Mouse (Mus musculus) heart, adult 9 months (tissue): ENCODE results near the gene Scyl2.
"Not testable (repeated sequence)": the region's sequence is repeated elsewhere in the genome, so short reads cannot be mapped to it uniquely, and the experiment has no call there.

Experiments used
- DNase-seq, 2 experiments: peaks; one replicate each; pipeline ENCODE4 v3.0.0; 2022; ENCODE audit warnings: low spot score in 2 of 2

The Scyl2 gene

DNA sequence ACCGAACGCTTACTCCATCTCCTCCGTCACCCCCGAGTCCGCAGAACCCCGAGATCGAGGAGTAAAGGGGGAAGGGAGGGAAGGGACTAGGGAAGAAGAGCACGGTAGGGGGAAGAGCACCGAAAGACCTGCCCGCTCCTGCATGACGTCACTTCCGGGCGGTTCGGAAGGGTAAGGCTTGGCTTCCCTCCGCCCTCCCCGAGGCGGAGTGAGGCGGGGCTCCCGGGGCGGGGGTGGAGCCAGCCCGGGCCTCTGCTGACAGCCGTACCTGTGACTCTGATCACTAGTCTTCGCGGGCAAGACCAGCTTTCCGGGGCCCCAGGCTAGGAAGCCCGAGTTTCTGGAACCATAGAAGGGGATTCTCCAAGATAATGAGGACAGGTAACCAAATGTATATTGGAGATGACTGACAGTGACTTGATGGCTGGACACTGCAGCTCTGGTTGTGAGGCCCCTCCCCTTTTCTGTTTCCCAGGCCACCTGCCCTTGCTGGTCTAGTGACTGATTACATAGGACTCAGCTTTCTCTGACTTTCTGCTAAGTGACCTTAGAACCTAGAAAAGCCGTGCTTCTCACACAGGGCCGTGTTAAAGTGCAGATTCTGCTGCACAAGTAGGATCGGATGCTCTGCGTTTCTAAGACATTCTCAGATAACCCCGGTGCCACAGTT lies at the start of gene Scyl2:
Gene Scyl2, minus strand, starts transcription at position 147 of the 670 bp plus-strand sequence.
- peak; percentile 90 to 92 for DNase-seq

DNA sequence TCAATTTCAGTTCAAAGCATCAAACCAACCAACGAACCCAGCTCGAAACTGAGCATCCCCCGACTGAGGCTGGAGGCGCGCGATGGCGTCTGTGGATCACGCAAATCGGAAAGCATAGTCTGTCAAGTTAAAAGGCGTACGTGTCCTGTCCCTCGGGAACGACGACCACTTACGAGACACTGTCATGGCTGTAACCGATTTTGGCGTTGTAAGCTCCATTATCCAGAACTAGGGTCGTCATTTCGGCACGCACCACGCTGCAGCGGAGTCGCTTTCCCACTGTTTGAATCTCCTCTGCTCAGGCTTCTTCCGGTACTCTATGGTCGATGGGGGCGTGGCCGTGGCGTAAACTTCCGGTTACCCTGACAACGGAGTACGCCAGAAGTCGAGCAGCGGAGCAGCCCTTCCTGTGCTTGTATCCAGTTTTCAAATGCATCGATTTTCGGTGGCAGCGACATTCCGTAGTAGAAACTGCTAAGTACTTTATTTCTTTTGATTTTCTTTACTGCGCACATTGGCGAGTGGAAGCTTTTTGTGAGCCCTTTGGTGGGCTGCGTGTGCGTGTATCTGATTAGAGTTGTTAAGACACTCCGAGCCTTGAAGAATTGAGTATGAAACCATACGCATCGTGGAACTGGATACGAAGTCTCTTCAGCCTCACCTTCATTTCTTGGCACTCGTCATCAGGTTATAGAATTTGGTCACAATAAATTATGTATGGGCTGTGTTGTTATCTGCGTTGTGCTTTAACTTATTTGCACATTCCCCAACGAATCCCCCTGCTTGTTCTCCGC lies 46.1 kb upstream of the Scyl2 start, which contains the start of gene Actr6:
Gene Actr6, minus strand, starts transcription at position 295 of the 794 bp plus-strand sequence.
- peak; percentile 91 to 94 for DNase-seq

DNA sequence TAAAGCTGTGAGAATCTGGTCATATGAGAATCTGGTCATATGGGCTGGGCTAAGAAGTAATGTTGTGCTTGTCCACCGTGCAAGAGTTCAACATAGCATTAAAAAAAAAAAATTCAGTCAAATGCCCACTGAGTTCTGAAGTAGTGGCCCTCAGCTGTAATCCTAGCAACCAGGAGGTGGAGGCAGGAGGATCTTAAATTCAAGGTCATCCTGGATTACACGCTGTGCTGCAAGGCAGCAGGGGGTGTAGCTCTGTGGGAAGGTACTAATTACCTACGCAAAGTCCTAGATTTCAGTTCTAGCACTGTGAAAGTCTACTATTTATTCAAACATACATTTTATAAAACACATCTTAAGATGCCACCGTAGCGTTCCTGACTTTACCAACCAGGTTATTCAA lies 45.3 kb upstream of the Scyl2 start:
- DNase-seq = no peak

DNA sequence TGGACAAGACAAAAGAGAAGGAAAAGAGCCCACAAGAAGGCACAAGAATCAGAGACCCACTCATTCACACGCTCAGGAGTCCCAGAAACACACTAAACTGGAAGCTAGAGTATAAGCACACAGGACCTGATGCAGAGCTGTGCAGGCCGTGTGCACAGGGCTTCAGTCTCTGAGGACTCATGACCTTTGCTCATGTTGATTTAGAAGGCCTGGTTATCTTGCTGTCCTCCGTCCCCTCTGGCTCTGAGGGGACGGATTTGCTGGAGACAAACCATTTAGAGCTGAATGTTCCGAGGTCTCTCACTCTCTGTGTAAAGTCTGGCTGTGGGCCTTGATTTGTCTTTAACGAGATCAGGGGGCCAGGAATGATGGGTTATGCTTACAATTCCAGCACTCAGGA lies 44.3 kb upstream of the Scyl2 start:
- no peak for DNase-seq

DNA sequence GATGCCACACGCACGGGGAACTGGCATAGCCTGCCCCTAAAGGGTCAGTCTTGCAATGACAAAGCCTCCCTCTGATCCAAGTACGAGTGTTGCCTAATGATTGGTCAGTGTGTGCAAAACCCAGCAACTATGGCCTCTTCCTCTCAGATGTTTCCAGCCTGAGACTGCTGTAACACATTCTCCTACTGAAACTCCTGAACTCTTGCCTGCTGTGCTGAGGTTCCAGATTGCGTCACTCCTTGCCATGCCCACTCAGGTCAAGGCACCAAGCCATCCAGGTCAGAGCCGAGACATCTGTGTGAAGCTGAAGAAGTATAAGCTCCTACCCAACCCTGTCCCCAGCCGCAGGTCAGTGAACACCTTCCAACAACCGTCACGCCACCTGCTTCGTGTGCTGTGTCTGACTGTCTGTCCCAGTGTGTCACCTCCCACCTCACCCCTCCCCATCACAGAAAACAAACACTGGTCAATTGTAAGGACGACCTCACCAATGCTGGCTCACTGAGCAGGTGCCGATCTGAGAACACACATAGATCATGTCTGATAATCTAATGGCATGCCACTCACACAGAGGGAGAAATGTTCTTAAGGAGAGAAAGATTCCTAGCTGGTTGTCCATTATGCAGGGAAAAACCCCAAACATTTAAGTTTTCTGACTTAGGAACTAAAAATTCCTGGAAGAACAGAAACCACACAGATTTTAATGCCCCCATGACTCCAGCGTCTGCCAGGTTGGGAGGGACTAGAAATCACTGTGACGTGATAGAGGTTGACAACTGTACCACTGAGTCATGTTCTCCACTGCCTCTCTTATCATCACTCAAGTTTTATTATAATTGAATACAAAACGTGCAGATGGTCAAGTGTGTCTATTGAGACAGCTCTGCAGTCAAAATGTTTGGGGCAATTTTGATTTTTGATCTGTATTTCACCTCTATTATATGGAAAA lies 36.4 kb upstream of the Scyl2 start:
- DNase-seq = no peak

DNA sequence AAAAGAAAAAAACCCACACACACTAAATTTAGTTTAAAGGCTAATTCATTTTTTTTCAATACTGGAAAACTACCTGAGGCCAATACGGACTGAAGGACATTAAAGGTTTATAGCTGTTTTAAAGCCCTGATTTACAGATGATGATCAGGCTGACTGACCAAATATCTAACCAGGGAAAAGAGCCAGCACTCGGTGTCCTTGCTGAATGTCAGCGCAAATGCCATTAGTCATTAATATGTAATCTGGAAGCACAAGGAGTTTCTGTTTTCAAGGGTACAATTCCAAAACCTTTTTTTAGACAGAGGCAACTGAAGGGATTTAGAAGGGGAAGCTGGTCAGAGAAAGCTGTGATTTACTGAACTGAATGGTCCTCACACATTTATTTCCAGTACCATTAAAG lies 34.7 kb upstream of the Scyl2 start:
- peak; percentile 30 to 34 for DNase-seq

DNA sequence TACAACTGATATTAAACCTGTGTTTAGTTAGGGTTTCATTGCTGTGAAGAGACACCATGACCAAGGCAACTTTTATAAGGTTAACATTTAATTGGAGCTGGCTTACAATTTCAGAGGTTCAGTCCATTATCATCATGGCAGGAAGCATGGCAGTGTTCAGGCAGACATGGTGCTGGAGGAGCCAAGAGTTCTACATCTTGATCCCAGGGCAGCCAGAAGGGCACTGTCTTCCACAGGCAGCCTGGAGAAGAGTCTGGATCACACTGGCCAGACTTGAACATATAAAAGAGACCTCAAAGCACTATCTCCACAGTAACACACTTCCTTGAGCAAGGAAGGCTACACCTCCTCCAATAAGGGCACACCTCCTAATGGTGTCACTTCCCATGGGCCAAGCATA lies 34.2 kb upstream of the Scyl2 start:
- no peak for DNase-seq

DNA sequence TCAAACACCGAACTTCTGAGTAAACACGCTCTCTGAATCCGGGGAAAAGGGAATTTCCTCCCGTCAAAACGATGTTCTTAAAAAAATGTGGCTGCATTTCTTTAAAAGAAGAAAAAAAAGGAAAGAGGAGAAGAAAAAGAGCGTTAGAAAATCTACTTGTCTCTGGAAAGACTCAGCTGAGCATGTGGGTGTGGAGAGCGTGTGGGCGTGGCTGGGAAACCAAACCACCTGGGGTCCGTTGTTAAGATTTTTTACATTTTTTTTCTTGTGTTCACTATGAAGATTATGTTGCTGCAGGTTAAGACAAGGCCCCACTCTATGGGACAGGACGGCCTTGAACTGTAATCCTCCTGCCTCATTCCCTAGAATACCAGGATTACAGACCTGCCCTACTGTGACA lies 28.8 kb upstream of the Scyl2 start:
- no peak for DNase-seq

DNA sequence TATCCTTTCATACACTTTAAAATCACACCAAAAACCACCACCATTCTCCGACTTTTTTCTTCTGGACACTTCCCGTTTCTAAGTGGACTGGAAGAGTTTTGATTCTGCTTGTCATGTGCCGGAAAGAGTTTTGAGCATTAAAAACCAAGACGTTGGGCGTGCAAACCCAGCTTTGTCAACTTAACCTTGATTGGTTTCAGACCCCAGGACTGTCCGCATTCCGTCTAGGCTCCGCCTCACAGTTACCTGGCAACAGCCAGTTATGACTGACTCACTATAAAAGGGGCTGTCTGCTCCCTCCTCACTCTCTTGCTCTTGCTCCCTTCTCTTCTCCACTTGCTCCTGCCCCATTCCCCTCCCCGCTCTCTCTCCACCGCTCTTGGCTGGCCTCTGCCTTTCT lies 22.6 kb upstream of the Scyl2 start:
- no peak for DNase-seq

DNA sequence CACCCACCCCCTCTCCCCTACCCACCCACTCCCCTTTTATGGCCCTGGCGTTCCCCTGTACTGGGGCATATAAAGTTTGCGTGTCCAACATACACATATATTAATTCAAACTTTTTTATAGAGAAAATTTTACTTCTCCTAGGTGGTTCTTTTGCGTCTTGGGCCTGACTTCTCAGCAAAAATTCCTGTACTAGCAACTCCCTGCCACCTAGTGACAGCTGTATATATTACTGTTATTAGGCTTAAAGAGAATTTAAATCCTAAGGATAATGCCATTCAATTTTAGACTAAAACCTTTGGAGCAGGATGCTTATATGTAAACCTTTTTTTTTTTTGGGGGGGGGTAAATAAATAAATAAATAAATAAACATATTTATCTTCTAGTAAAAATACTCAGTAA lies 21.3 kb upstream of the Scyl2 start:
- no peak for DNase-seq

DNA sequence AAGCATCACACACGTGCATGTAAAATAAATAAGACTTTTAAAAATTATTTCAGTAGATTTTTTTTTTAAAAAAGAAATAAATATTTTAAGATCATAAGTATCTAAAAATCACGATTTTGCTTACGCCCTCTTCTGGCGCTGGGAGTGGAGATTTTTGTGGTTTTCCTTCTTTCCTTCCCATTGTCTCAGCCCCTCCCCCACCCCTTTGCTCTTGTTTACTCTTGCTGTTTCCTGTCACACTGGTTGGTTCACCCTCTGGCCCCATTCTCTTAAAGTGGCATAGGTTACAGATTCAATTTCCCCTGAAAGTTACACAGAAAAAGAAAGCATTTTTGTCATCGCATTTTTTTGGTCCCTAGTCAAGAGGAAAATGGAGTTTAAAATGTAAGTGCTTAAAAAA lies 17.0 kb upstream of the Scyl2 start:
- DNase-seq = no peak

DNA sequence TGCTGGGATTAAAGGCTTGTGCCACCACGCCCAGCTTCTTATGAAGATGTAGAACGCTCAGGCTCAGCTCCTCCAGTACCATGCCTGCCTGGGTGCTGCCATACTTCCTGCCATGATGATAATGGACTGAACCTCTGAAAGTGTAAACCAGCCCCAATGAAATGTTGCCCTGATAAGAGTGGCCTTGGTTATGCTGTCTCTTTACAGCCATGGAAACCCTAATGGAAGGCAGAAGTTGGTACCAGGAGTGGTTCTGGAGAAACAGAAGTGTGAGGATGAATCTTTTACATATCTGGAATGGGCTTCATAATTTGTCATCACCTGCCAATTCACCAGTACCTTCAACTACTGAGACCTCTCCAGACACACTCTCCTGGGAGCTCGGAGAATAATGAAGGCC lies 11.9 kb upstream of the Scyl2 start:
- DNase-seq = no peak

DNA sequence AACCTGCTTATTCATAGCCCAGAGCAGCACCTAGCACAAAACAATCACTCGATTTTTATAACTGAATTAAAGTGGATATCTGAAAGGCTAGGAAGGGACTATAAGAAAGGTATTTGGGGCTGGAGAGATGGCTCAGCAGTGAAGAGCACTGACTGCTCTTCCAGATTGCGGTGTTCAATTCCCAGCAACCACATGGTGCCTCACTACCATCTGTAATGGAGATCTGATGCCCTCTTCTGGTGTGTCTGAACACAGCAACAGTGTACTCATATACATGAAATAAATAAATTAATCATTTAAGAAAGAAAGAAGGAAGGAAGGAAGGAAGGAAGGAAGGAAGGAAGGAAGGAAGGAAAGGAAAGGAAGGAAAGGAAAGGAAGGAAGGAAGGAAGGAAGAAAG lies 10.2 kb upstream of the Scyl2 start:
- not testable (repeated sequence) for DNase-seq

DNA sequence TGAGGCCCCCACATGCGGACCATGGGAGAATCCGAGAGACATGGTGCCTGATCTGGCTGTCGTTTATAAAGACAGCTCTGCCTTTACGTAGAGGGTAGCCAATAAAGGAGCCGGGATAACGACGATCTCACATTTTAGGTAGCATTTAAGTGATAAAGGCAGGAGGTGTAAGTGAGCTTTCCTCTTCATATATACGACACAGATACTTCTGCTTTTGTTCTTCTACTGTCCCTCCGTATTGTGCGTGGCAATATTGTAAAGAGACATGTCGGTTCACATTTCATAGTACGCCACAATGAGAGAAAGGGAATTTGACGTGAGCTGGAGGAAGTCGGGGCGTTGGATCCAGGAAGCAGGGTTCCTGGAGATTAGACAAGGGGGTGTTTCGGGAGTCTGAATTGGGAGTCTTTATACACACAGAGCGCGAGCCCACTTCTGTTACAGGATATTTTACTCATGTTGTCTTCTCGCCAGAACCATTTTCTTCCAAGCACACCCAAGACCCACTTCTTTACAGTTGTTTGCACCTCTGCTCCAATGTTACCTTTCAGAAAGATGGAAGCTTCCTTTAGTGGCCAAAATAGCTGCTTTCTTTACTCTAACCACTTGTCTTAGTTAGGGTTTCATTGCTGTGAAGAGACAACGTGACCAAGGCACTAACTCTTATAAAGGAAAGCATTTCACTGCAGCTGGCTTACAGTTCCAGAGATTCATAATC lies 9.3 kb upstream of the Scyl2 start:
- DNase-seq = no peak

DNA sequence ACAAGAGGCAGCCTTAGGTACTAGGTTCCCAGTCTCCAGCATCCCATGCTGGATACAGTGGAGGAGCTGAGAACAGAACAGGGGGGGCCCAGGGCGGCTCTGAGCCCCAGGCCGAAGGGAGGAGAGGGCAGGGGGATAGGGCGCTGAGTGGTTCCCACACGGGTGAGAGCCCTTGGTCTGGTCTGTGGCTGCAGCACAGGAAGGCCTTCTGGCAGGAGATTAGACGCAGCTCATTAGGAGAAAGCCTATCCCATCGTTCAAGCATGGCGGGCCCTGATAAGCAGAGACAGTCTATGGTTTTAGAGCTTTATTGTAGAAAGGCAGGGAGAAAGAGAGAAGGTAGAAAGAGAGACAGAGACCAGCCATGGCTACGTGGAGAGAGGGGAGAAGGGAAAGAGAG lies 3.9 kb upstream of the Scyl2 start:
- DNase-seq = no peak

DNA sequence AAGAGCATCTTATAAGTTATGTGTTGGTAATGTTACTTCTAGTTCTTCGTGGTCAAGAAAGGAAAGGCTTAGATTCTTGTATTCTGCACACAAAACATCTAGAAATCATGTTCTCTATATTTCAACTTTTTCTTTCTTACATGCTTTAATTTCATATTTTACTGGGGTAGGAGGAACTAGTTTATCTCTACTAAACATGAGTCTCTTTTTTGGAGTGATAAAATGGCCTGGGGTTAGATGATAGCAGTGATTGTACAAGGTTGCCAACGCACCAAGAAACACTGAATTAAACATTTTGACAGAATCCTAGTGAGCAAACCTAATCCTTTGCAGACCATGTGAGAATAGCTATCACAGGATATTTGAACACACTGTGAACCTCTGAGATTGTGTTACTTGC lies 1.4 kb upstream of the Scyl2 start:
- no peak for DNase-seq

DNA sequence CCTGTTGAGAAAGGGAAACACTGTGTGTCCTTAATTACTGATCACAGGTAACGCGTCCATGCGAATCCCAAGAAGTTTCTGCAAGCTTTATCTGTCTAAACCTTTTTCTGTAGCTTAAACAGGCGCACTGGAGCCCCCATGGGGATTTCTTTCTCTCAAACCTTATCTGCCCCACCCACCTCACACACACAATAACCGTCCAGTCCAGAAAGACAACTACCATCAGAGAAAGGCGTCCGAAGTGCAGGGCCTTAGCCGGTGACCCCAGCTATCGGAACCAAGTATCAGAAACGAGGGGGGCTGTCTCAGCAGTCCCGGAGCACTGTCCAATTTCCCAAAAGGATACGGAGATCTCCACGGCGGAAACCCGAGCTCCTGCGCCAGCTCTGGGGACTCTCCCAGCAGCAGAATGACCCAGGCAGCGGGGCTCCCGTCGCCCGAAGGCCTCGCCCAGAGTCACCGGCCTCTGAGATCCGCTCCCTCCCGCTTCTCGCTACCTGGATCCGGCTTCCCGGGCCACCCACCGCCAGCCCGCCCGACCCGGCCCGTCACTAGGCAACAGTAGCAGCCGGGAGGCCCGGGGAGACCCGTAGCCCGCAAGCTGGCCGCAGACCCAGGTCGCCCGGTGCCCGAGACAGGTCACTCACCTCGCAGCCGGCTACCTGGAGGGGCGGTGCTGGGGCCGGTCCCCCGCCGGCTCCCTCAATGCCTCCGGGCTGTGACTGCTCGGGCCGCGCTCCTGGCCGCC lies 520 bp downstream of the Scyl2 start:
- DNase-seq = peak in 1 of 2 experiments; percentile 1

DNA sequence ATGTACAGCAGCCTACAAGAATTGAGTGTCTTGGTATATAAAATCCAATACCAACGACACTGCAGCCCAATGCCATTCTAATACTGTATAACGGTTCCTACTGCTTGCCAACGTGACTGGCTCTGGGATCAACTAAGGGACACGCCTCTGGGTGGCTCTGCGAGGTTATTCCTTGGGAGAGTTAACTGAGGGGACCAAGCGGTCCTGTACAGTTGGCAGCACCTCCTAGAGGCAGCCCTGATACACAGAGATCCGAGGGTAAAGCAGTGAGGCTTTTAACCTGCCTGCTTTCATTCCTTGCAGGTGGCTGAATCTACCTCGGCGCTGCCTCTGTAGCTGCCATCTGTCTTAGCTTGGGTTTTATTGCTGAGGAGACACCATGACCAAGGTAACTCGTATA lies 3.1 kb downstream of the Scyl2 start:
- DNase-seq = no peak

DNA sequence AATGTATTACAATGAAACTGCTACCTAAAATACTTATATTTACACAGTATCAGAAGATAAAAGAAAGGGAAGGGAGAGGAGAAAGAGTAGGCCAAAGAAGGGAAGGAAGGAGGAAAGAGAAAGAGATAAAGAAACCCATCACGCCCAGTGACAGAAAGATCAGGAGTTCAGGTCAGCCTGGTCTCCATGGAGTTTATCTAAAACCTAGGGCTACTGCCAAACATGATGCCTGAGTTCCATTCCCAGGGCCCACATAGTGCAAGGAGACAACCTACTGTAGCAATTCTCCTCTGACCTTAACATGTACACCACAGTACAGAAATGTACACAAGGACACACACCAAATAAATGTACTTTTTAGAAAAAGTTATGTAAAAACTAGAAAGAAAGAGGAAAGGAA lies 3.9 kb downstream of the Scyl2 start:
- no peak for DNase-seq

DNA sequence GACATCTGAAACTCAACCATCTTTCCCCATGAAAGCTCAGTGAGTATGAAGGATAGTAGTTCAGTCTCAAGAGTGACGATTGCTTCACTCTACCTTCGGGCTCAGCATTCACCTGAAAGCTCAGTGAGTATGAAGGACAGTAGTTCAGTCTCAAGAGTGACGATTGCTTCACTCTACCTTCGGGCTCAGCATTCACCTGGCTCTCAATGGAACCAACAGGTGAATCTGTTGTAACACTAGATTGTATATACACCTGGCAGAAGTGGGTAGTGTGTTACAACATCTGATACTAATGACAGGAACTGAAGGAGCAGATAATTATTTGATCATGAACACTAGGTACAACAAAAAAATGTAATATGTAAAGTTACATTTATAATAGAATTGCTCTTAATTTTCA lies 4.4 kb downstream of the Scyl2 start:
- no peak for DNase-seq

DNA sequence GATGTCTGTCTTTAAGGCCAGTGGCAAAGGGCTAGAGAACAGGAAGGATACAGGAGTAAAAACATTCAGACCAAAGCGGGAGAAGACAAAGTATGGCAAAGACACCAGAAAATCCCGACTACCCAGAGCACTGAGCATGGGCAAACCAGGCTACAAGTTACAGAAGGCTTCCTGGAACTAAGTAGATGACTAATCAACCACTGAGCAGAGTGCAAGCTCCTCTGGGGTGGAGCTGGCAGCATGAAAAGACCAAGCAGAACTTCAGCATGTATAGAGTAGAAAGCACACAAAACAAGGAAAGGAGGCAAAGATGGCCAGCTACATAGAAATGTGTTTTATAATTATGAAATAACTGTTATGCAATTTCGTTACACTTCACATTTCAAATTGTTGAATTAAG lies 5.6 kb downstream of the Scyl2 start:
- no peak for DNase-seq
